Mouse (Mus musculus) testis, postnatal 10 days (tissue): ENCODE measurements around the gene Ncapg2.

Source experiments
- DNase-seq: peaks from one replicate; pipeline ENCODE4 v3.0.0; 2021; ENCODE audit warnings: low spot score

The Ncapg2 gene

DNA sequence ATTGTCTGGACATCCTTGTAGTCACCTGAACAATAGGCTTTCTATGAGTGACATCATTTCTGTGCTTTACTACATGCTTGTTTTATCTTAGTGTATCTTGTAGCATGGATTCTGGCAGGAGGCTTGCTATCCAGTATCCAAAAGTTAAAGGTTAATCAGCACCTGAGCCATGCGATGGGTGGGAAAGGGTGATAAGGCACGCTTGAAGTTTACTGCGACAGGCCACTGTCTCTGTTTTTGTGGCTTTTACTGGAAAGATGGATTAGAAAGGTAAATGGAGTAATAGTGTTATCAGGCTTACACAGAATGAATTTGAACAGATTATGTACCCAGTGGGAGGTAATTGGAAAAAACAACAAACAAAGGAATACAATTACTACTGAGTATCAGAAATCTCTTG is 37.0 kb downstream of the Ncapg2 start:
- no peak for DNase-seq

DNA sequence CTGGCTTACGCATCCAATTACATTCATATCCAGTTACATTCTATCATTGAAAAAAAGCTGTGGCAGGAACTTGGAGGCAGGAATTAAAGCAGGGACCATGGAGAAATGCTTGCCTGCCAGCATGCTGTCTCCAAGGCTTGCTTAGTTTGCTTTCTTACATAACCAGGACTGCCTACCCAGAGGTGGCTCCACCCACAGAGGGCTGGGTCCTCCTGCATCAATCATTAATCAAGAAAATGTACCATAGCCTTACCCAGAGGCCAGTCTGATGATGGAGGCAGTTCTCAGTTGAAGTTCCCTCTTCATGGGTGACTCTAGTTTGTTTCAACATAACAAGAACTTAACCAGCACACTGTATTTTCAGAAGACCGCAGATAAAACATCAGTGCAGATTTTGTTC is 44.3 kb downstream of the Ncapg2 start:
- DNase-seq, result no peak

DNA sequence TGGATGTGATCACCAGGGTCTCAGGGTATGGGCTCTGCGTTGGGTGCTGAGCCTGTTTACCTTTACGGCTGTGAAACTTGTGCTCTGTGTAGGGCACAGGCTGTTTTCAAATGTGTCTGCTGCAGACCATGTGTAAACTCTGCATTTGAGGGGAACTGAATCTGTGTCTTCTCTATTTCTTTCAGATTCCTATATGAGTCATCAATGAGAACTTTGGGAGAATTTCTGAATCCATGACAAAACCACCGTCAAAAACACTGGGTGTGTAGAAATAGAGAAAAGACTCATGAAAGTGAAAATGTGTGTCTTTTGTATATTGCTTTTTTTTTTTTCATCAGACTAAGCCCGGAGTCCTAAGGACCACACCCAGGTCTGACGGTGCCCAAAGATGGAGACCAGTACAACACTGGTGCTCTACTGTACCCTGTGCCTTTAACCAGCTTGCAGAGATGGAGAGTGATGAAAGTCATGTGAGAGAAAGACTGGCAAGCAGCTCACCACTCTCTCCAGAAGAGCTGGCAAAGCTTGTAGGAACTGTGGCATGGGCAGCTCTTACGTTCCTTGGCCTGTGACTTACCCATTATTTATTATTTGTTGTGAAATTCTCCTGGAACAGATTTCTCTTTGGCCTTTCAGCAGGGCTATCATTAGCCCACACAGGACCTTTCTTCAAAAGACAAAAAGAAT is 55.3 kb downstream of the Ncapg2 start:
- no peak for DNase-seq

DNA sequence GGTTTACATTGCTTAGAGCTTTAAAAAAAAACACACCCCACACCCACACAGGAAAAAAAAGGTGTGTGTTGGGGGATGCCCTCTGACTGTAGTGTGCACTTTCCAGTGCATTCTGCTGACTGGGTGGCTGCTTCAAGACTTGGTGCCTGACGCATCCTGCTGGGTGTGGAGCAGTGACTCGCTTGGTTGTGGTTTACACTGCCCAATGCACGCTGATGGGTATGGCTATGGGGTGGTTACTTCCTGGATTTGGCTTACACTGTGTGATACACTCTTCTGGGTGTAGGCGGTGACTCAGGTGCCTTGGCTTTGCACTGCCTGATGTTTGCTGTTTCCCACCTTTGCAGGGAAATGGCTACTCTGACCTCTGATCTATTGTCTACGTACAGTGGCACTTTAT is 61.8 kb downstream of the Ncapg2 start:
- DNase-seq, result no peak

DNA sequence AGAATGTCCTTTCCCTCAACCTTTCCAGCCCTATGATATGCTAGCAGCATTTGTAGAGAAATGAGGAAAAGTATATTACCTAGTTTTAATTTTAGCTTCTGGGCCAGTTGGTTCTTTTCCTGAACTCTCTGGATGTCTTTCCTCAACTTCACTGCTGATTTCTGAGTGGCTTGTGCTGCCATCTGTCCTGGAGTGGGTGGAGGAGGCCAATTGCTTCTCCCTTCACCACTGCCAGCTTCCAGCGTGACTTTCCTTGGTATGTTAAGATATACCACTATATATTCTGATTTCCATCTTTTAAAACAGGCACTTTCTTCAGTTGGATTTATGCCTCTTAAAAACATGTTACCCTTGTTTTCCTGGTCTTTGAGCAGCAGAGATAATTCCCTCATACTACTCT is 63.1 kb downstream of the Ncapg2 start:
- no peak for DNase-seq

DNA sequence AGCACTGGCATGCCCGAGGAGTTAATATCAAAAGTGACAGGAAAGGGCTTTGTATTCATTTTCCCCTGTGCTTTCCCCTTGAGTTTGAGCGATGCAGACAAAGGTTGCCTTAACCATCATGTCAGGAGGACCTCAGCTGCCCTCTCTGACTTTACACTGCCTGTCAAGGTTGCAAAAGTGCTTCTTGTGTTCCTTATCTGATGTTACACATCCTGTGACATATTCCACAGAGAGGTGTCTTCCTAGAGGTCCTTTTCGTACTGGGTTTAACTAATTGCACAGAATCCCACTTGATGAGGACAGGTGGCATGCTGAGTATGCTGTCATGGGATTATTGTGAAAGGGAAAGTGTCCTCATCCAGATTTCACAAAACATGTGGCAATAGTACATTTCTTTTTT is 63.9 kb downstream of the Ncapg2 start:
- peak; percentile 1 for DNase-seq

DNA sequence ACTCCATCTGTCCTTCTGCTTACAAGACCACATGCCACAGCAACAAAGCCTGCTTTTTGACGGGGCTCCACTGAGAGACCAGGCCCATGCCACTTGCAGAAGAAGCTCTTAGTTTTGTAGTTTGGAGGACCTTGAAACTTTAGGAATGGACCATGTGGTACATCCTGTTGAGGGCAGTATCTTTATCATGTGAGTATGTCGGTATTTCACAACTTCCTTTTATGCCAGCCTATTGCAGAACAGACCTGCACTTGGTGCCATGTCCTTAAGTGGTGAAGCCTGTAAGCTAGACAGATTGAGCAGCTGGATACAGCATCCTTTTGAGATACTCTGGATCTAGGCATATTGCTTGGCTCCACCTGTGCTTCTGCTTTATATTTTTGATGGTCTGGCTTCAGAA is 68.1 kb downstream of the Ncapg2 start:
- DNase-seq, result peak; percentile 15

DNA sequence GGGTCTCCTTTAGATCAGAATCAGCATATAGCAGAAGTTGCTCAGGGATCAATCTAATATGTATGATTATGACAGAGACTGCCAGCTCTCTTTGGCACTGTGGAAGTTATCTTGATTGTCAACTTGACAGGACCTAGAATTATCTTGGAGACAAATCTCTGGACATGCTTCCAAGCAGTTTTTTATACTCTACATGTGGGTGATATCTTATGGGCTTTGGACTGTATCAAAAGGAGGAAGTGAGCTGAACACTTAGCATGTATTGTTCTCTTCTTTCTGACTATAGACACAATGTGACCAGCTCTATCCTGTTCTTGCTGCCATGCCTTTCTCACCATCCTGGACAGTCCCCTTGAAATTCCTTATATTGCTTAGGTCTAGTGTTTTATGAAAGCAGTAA is 68.6 kb downstream of the Ncapg2 start:
- no peak for DNase-seq

DNA sequence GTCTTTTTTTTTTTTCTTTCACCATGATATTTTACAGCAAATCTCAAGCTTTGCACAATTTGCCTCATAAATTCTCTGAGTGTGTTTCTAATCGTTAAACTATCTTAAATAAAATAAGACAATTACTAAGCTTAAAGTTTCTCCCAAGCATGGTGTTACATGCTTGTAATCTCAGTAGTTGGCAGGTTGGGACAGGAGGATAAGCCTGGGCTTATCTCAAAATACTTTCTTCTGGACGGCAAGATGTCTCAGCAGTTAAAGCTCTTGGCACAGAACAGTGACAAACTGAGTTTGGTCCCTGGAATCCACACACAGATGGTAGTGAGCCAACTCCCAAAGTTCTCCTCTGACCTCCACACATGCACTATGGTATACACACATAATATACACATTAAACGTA is 69.5 kb downstream of the Ncapg2 start:
- DNase-seq, result peak; percentile 2

DNA sequence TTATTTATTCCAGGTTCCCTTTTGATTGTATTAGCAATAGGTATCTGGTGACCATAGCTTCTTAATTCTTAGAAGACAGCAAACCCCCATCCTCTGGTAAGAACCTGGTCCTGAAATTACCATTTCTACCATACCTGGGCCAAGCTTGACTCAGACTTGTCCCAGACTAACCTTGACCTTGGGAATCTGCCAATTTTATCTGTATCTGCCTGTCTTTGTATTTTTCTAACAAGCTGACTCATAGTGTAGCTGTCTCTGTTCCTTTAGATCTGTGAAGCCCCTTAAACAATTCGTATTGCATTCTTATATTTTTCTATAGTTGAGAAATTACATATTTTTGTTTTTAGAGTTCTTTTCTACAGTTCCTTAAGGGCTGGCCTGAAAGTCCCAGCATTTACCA is 73.6 kb downstream of the Ncapg2 start:
- DNase-seq, result no peak

DNA sequence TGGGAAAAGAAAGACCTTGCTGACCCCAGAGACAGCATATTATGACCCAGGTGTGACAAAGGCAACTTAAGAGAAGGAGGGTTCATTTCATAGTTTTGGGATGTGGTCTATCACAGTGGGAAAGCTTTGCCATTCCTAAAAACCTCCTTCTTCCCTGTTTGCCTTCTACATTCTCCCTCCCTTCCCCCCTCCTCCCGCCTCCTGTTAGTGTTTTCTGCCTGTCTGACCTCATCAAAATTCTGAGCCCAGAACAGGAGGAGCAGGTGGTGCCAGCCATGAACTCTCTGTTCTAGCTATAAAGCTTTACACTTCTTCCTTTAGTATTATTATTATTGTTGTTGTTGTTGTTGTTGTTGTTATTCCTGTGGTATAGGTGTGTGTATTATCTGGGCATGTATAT is 76.7 kb downstream of the Ncapg2 start:
- DNase-seq, result no peak

DNA sequence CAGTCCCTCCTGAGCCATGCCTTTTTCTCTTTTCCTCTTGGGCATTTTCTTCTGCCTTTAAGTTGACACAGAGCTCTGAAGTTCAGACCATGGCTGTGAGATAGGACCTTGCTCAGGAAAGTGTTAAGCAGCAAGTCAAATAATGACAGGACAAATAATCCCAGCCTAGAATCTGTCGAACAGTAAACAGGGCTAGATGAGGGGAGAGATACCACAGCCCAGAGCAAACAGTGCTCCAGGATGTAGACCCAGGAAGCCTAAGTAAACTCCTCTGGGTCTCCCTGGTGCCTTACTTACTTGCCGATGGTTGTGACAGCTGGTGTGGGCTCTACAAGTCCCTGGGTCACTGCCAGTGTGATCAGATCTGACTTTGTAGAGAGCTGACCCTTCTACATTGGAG is 78.4 kb downstream of the Ncapg2 start:
- no peak for DNase-seq

DNA sequence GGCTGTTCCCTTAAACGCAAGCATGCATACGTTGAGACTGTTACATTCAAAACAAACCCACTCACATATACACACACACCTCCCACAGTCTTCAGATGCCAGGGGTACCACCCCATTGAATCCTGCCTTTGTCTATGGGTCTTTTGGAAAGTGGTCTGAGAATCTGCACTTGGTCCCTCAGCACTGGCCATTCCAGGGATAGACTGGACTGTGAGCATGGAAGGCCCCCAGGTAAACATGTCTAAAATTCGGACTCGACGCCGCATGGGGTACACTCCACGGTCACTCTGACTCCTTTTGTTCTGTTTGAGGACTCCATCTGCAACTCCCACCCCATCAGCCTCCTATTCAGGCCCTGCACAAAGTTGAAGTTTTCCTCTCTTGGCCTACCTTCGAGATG is 79.8 kb downstream of the Ncapg2 start:
- no peak for DNase-seq

DNA sequence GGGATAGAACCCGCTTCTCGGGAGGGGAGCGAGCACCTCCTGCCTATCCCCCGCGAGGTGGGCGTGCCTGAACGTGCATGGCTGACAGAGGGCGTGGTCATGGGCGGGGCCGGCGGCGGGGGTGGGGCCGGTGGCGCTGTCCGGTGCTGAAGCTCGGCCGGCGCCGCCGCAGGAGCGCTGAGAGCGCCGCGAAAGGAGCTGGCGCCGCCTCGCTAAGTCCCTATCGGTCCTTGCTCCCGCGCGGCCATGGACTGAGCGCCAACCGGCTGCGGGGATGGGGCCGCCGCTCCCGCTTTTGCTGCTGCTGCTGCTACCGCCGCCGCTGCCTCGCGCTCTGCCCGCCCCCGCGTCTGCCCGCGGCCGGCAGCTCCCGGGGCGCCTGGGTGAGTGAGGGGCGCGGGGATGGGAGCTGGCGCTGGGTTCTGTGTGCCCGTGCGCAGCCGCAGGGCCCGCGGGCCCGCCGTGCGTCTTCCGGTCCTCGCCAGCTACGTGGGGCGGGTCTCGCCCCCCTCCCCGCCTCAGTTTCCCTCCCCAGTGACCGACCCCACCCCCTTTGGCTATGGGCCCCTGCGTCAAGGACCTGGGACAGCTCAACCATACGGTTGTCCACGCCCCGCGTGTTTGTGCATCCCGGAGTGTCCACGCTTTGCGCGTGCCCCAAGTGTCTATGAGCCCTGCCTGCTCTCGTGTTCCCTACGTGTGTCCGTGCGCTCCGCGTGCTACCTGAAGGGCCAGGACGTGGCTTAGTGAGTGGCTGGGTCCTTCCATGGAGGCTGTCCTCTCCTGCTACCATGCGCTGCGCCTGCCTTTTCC is 80.6 kb downstream of the Ncapg2 start, which contains the start of gene Ptprn2:
TSS of gene Ptprn2 (plus strand) at position 130 of the 813 bp plus-strand sequence.
- peak; percentile 87 for DNase-seq

DNA sequence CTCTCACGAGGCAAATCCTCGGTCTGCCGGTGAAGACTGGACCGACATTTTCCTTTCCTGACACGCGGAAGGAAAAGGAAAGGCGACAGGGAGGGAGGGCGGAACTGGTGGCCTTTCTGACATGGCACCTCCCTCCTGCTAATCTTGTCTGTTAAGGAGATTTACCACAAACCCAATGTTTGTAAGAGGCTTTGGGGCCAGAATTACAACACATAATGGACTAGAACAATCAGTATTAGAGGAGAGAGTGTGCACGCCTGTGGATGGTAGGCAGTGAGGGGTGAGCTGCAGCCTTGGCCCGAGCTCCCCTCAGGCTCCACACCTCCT is 81.2 kb downstream of the Ncapg2 start:
- DNase-seq, result no peak

DNA sequence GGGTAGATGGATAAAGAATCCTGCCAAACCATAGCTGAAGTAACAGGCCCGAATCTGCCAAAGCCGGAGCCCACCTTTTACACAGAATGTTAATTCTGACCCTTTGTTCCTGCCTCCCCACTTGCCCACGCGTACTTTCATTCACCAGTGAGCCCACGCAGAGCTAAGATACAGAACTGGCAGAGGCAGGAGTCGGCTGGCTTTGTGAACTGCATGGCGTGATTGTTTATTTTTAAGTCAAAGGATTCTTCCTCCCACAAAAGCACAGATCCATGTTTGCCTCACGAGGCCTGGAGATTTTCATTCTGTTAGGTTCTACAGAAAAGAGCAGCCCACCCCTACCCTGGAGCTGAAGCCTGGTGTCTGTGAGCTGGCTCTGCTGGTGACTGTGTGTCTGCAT is 83.6 kb downstream of the Ncapg2 start:
- no peak for DNase-seq

DNA sequence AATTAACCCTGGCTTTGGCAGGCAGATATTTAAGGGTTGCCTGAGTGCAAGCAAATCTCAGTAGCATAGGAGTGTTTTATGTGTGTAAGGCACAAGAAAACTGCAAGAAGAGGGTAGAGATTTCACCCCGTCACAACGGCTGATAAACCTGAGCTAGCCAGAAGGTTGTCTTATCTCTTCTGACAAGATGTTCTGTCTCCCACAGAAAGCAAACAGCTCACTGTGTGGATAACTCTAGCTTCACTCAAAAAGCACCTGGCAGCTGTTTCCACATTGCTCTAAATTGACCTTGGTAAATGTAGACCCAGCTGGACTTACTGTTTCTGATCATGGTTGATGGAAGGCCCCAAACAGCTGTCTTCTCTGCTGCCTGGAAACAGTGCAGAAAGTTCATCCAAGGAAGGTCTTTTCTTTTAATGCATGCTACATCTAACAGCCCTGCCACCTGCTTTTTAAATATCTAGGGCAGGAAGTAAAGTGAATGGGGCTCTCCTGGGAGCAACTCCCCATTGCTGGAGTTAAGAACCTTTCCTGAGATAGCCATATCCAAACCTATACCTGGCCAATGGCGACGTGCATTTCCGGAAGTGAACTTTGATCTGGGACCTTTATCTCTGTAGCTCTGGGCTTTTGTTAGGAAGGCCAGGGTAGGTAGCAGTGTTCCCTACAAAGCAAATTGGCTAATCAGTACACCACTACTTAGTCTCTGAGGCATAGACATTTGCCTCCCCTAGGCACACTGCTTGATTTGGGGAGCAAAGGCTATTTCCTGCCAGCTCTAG is 85.6 kb downstream of the Ncapg2 start:
- no peak for DNase-seq

DNA sequence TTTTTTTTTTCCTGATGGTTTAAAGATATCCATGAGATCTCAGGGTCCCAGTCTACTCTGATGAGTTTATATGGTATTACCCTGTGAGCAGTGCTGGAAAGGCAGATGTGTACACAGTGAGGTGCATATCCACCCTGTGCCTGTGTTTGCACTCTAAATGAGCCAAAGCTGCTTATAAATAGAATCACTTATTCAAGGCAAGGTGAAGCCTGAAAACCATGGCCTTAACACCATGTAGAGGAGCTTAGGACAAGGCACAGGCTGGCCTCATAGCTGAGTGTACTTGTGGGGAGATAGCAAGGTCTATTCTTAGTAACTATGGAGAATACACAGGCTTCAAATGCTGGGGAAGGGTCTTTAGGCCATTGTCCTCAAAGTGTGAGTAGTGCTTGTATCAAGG is 93.5 kb downstream of the Ncapg2 start:
- DNase-seq, result no peak

DNA sequence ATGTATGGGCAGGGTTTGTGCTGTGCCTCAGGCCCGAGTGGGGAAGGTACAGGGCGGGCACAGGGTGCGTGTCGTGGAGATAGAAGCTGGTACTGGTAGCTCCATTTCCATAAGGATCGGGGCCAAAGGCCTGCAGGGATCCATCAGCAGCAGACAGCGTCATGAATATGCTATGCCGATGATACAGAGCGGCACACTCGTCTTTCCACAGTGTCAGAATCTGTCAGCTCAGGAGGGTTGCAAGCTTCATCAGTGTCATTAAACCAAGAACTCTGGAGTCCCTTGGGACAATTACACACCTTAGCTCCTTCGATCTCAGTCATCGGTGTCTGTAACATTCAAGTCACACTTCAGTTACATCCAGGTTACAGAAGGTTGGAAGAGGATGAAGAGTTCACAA is 95.5 kb downstream of the Ncapg2 start:
- DNase-seq, result no peak

DNA sequence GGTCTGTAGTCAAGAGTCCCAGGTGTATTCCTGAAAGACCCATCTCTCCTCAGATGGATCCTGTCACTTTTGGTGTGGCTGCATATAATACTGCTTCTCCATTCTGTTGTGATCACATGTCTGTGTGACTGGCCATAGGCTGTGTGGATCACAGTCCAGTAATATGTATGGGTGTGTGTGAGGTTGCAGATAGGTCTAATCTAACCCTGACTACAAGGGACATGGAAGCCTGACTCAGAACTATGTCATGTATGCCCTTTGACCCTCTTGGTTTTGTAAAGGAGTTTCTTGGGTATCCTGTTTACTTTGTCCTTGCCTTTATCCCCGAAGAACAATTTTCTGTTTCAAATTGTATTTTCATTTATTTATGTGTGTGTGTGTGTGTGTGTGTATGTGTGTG is 107.3 kb downstream of the Ncapg2 start:
- no peak for DNase-seq
